Mouse (Mus musculus) liver, postnatal 0 days (tissue): ENCODE data around the gene Uso1. TPM values are rescaled to one million over a fixed set of nuclear protein-coding genes. Genes with fewer than 3 reads are reported as not detected.

ENCODE experiments used
- ATAC-seq: fragments of 200-750 bp; cut with Nextera tagmentation; 2 replicates; pipeline ENCODE4 v1.8.0; 2017; ENCODE audit warnings: mild to moderate bottlenecking, moderate library complexity
- DNase-seq: peaks from one replicate; pipeline ENCODE4 v3.0.0-alpha.2; 2016
- H3K27ac ChIP-seq: fragments of 300-500 bp; sonication (generic); 2 replicates; pipeline ENCODE4 v1.5.1; 2014; ENCODE audit warnings: antibody characterized with exemption, moderate library complexity, mild to moderate bottlenecking, low read depth
- H3K27me3 ChIP-seq: fragments of 300-500 bp; sonication (generic); 2 replicates; pipeline ENCODE4 v1.6.1; 2014; ENCODE audit warnings: low read length, control low read depth, mixed read lengths; ENCODE audit not compliant: insufficient read depth
- H3K36me3 ChIP-seq: fragments of 300-500 bp; sonication (generic); replicated peaks from 2 replicates; pipeline ENCODE4 v1.6.1; 2014; ENCODE audit warnings: mild to moderate bottlenecking, control low read depth, low read length, moderate library complexity, mixed read lengths; ENCODE audit not compliant: insufficient read depth
- H3K4me1 ChIP-seq: fragments of 300-500 bp; sonication (generic); 2 replicates; pipeline ENCODE4 v1.6.1; 2014; ENCODE audit warnings: antibody characterized with exemption, mild to moderate bottlenecking, control low read depth; ENCODE audit not compliant: insufficient read depth
- H3K4me2 ChIP-seq: fragments of 300-500 bp; sonication (generic); 2 replicates; pipeline ENCODE4 v1.6.1; 2014; ENCODE audit warnings: low read depth, mild to moderate bottlenecking, low read length, moderate library complexity, mixed read lengths
- H3K4me3 ChIP-seq: fragments of 300-500 bp; sonication (generic); 2 replicates; pipeline ENCODE4 v1.5.1; 2014; ENCODE audit warnings: low read depth, low read length
- H3K9ac ChIP-seq: fragments of 300-500 bp; sonication (generic); replicated peaks from 2 replicates; pipeline ENCODE4 v1.6.1; 2014; ENCODE audit warnings: mild to moderate bottlenecking, moderate library complexity
- H3K9me3 ChIP-seq: fragments of 300-500 bp; sonication (generic); 2 replicates; pipeline ENCODE4 v1.6.1; 2016; ENCODE audit warnings: mild to moderate bottlenecking, control low read depth, low read length, mixed read lengths
- CTCF ChIP-seq: sonication (generic); IDR thresholded peaks from 2 replicates; pipeline ENCODE4 v1.5.1; 2016; ENCODE audit warnings: antibody characterized with exemption, low read depth
- EP300 ChIP-seq: IDR thresholded peaks from 2 replicates; pipeline ENCODE4 v1.6.1; 2016; ENCODE audit warnings: antibody characterized with exemption, low read depth, mild to moderate bottlenecking
- WGBS: fragments of 180-500 bp; shearing (Covaris S2); extraction: QIAGEN DNeasy Blood & Tissue Kit; methylation state at CpG from one replicate; pipeline ENCODE4 v1.1.7; 2014; ENCODE audit not compliant: insufficient replicate concordance; 5-methylcytosine and 5-hydroxymethylcytosine counted together
- polyA plus RNA-seq: library from polyadenylated mRNA; unstranded; fragments of >200 nt; fragmentation: Nextera tagmentation; extraction: Ambion mirVana; gene quantifications from 2 replicates; pipeline ENCODE4 v1.2.1, GENCODE M21; 2015

The Uso1 gene
- polyA plus RNA-seq, 1 experiment from 2014 or later = 22.2 TPM

- ATAC-seq = no peak
Measured at GRCm38 (mm10) chr5:92206121-92206520, 68.4 kb downstream of the Uso1 start.

GRCm38 (mm10) chr5:92210205-92210604, 72.5 kb downstream of the Uso1 start:
- ATAC-seq (no peak), DNase-seq (no peak)
- 51% methylated on average over 8 of the region's 8 CpGs for WGBS
- H3K4me1 ChIP-seq = peaks cover 7% of the 10 kb centered on the region; the same call in 1 of the 2 replicates
- no peak overlapping the region for H3K27ac ChIP-seq
- H3K9ac ChIP-seq = no peak overlapping the region
- H3K27me3 ChIP-seq = no peaks in the 10 kb centered on the region
- TF ChIP-seq EP300 (no peak), CTCF (no peak)
- no peak overlapping the region for H3K4me3 ChIP-seq
- H3K36me3 ChIP-seq = no peaks in the 10 kb centered on the region
- H3K9me3 ChIP-seq = no peaks in the 10 kb centered on the region
- no peak overlapping the region for H3K4me2 ChIP-seq

More at GRCm38 (mm10) chr5:92206121-92206520, 68.4 kb downstream of the Uso1 start:
- H3K9ac ChIP-seq = no peak overlapping the region
- no peaks in the 10 kb centered on the region for H3K9me3 ChIP-seq
- no peak for DNase-seq
- no peak for TF ChIP-seq CTCF
- no peak for TF ChIP-seq EP300
- WGBS = 65% methylated on average over 6 of the region's 6 CpGs
- H3K27ac ChIP-seq = no peak overlapping the region
- H3K36me3 ChIP-seq = peaks cover 14% of the 10 kb centered on the region
- H3K4me1 ChIP-seq = peaks cover 21% of the 10 kb centered on the region
- no peak overlapping the region for H3K4me3 ChIP-seq
- H3K27me3 ChIP-seq = no peaks in the 10 kb centered on the region
- H3K4me2 ChIP-seq = no peak overlapping the region

- Histone ChIP-seq H3K4me2 (no peak overlapping the region), H3K27me3 (no peaks in the 10 kb centered on the region), H3K9me3 (no peaks in the 10 kb centered on the region), H3K9ac (no peak overlapping the region), H3K36me3 (no peaks in the 10 kb centered on the region), H3K27ac (no peak overlapping the region), H3K4me3 (no peak overlapping the region), H3K4me1 (no peaks in the 10 kb centered on the region)
- ATAC-seq (no peak), DNase-seq (no peak)
- no peak for TF ChIP-seq EP300
- no peak for TF ChIP-seq CTCF
- 78% methylated on average over 4 of the region's 4 CpGs for WGBS
Measured at GRCm38 (mm10) chr5:92212231-92212630, 74.5 kb downstream of the Uso1 start.

- TF ChIP-seq CTCF (no peak), EP300 (no peak)
- Histone ChIP-seq H3K36me3 (no peaks in the 10 kb centered on the region), H3K27ac (no peak within 1 kb of the TSS), H3K4me2 (no peak within 1 kb of the TSS), H3K27me3 (no peaks in the 10 kb centered on the region), H3K9ac (no peak within 1 kb of the TSS), H3K9me3 (no peaks in the 10 kb centered on the region), H3K4me3 (no peak within 1 kb of the TSS), H3K4me1 (no peaks in the 10 kb centered on the region)
- WGBS = 81% methylated on average over 4 of the region's 4 CpGs
- ATAC-seq = no peak
- DNase-seq = no peak
Measured at GRCm38 (mm10) chr5:92215308-92215707, 77.6 kb downstream of the Uso1 start, which contains the start of gene U90926. Gene U90926, minus strand, starts transcription at chr5:92215408.

- no peak overlapping the region for H3K9ac ChIP-seq
- ATAC-seq = no peak
Measured at GRCm38 (mm10) chr5:92218915-92219793, 81.4 kb downstream of the Uso1 start.

GRCm38 (mm10) chr5:92219826-92220225, 82.1 kb downstream of the Uso1 start:
- 46% methylated on average over 6 of the region's 6 CpGs for WGBS
- H3K4me1 ChIP-seq = no peaks in the 10 kb centered on the region
- H3K27me3 ChIP-seq = no peaks in the 10 kb centered on the region
- DNase-seq = no peak
- TF ChIP-seq EP300 (no peak), CTCF (no peak)
- H3K9me3 ChIP-seq = no peaks in the 10 kb centered on the region
- H3K9ac ChIP-seq = no peak overlapping the region
- no peak overlapping the region for H3K4me2 ChIP-seq
- no peak overlapping the region for H3K27ac ChIP-seq
- no peak overlapping the region for H3K4me3 ChIP-seq
- no peaks in the 10 kb centered on the region for H3K36me3 ChIP-seq
- ATAC-seq = no peak

More at GRCm38 (mm10) chr5:92218915-92219793, 81.4 kb downstream of the Uso1 start:
- DNase-seq = no peak
- TF ChIP-seq EP300 = no peak
- no peak for TF ChIP-seq CTCF
- no peaks in the 10 kb centered on the region for H3K27me3 ChIP-seq
- no peaks in the 10 kb centered on the region for H3K4me1 ChIP-seq
- no peak overlapping the region for H3K4me2 ChIP-seq
- H3K27ac ChIP-seq = no peak overlapping the region
- H3K36me3 ChIP-seq = no peaks in the 10 kb centered on the region
- H3K4me3 ChIP-seq = no peak overlapping the region
- 56% methylated on average over 17 of the region's 17 CpGs for WGBS
- H3K9me3 ChIP-seq = no peaks in the 10 kb centered on the region
